Mouse (Mus musculus) spleen, adult 18-20 months (tissue): Measurements from ENCODE around the gene Rgl3.
A peak's percentile ranks its signal among the peaks of the same experiment; 100 is the strongest.

Experiments
- DNase-seq, 2 experiments: peaks; one replicate each; pipeline ENCODE4 v3.0.0; 2022; ENCODE audit warnings: mixed read lengths in 2 of 2

Gene Rgl3

DNA sequence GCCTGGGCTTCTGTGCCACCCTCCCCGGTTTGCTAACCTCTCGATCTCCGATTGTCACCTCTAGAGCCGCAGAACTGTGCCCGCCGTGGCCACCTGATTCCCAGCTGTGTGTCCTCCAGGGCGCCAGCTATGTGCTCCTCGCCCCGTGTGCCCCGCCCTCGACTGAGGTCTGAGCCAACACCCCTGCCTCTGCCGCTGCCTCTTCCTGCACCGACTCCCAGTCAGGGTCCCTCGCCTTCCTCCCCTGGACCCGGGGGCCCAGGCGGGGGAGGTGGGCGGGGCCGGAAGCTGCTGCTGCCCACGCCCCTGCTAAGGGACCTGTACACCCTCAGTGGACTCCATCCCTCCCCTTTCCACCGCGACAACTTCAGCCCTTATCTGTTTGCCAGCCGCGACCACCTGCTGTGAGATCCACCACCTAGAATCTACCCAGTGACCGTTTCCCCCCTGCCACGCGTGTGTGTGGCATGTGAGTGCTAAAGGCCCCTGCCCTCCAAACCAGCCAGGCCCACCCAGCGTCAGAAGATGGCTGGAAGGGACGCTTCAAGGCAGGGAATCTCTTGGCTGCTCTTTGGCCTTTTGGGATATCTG, 41.6 kb downstream of the Rgl3 start:
- DNase-seq = no peak

- no peak for DNase-seq
Observed at GRCm38 (mm10) chr9:21944267-21944666, 45.0 kb downstream of the Rgl3 start.

GRCm38 (mm10) chr9:21943638-21944037, 45.6 kb downstream of the Rgl3 start:
- no peak for DNase-seq

GRCm38 (mm10) chr9:21943046-21943445, 46.2 kb downstream of the Rgl3 start:
- DNase-seq = no peak

- no peak for DNase-seq
Observed at GRCm38 (mm10) chr9:21938234-21938855, 50.9 kb downstream of the Rgl3 start.

GRCm38 (mm10) chr9:21937711-21938175, 51.5 kb downstream of the Rgl3 start:
- DNase-seq = no peak

- peak; percentile 75 to 80 for DNase-seq
Observed at GRCm38 (mm10) chr9:21936692-21937570, 52.3 kb downstream of the Rgl3 start, which contains the start of gene Plppr2. Plppr2 (plus strand) TSS chr9:21937033.

DNA sequence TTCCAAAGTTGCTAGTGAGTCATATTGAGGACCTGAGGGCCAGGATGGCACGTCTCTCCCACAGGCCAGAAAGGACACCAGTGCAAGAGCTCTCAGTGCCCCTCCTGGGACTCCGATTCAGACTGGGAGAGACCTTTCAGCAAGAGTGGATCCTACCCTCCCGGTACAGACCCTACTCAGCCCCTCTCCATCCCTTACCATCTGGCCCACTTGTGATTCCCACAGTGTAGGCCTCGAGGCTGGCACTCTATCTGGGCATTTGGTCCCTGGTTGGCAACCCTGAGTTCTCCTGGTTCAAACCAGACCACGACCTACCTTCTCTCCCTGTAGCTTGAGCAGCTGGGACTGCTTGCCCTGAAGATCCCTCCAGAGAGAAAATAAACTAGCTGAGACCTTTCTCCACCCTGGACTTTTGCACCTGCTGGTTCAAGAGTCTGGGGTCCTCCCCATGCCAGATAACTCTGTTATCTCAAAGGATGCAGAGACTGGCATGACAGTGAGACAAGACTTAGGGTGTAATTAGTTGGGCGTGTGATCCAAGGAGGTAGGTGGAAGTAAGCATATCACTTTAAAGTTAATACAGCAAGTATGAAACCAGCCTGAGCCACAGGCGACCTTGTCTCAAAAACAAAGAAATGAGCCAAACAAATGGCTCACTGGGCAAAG, 53.6 kb downstream of the Rgl3 start:
- no peak for DNase-seq

GRCm38 (mm10) chr9:21934021-21934420, 55.2 kb downstream of the Rgl3 start:
- DNase-seq = no peak

GRCm38 (mm10) chr9:21932445-21933137, 56.7 kb downstream of the Rgl3 start:
- DNase-seq = no peak

- no peak for DNase-seq
Observed at GRCm38 (mm10) chr9:21932006-21932405, 57.2 kb downstream of the Rgl3 start.

DNA sequence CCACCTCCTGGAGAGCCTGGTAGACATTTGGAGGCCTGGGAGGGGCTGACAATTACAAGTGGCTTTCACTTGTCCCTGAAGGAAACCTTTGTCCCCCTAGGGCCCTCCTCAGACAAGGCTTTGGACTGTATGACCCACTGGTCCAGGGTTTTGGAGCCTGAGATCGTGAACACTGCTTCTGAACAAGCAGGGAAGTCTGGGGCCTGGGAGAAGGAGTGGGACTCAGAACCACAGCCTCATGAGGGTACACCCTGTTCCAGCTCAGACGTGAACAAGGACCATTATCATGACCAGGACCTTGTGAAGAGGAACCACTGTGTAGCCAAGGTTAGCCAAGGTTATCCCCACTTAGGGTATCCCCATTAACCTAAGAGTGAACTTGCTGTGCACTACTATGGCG, 60.0 kb downstream of the Rgl3 start:
- no peak for DNase-seq

GRCm38 (mm10) chr9:21927208-21927753, 62.0 kb downstream of the Rgl3 start, which contains the start of the genes Ccdc159 and Tmem205:
Ccdc159 (plus strand) TSS chr9:21927471.
Tmem205 (minus strand) TSS chr9:21927556.
- DNase-seq = peak; percentile 24 to 35

DNA sequence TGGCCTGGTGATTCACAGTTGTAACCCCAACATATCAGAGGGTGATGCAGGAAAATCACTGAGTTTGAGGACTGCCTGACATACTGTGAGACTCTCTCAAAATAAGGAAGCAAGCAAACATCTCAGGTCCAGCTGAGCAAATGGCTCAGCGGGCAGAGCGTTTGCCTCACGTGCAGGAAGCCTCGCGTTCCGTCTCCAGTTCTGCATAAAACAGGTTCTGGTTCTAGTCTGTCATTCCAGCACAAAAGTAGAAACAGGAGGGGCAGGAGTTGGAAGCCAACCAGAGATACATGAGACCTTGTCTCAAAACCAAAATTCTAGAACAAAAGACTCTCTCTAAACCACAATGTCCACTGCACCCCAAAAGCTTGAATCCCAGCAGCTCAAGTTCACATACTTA, 62.5 kb downstream of the Rgl3 start:
- DNase-seq = no peak

DNA sequence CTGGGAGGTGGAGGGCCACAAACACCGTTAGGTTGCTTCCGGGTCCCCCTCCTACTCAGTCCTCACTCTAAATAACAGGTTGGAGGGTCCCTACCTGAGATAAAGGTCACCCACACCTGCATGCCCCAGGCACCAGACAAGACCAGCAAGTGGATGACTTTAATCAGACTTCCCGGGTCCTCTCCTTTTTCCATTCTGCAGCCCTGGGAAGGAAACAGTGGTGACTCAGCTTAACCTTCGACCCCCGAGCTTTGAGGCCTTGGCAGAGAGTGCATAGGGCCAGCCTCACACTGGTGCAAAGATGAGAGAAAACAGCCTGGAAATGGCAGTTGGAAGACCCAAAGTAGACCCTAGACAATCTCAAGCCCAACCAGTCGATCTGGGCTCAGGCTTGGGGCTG, 63.1 kb downstream of the Rgl3 start:
- DNase-seq = no peak

- DNase-seq = no peak
Observed at GRCm38 (mm10) chr9:21925506-21925905, 63.7 kb downstream of the Rgl3 start.

DNA sequence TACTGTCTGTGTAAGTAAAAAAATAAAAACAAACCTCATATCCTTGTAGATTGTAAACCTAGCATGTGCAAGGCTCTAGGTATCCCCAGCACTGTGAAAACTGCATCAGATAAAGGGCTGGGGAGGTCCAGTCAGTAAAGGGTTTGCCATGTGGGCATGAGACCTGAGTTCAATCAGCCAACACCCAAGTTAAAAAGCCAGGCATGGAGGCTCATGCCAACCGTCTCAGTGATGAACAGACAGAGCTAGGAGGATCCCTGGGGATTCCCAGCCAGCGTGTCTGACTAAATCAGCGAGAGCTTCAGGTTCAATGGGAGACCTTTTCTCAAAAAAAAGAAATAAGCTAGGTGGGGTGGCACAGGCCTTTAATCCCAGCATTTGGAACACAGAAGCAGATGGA, 64.2 kb downstream of the Rgl3 start:
- no peak for DNase-seq

- DNase-seq = peak in 1 of 2 experiments; percentile 31
Observed at GRCm38 (mm10) chr9:21924099-21924493, 65.2 kb downstream of the Rgl3 start.

GRCm38 (mm10) chr9:21923490-21924098, 65.7 kb downstream of the Rgl3 start:
- no peak for DNase-seq

- no peak for DNase-seq
Observed at GRCm38 (mm10) chr9:21923036-21923435, 66.2 kb downstream of the Rgl3 start.
